Mouse (Mus musculus) hindbrain, embryonic 13.5 days (tissue): ENCODE measurements around the gene Irak1bp1. TPM values are rescaled to one million over a fixed set of nuclear protein-coding genes. Genes with fewer than 3 reads are reported as not detected.

Experiments
- polyA plus RNA-seq: library from polyadenylated mRNA; unstranded; fragments of >200 nt; fragmentation: Nextera tagmentation; extraction: Ambion mirVana; gene quantifications from 2 replicates; pipeline ENCODE4 v1.2.1, GENCODE M21; 2015

The Irak1bp1 gene
- polyA plus RNA-seq, 1 experiment from 2014 or later = 32.9 TPM

Other genes with a start within 250 kb of the Irak1bp1 start
- gene Phip, start 146.0 kb downstream of the Irak1bp1 start, polyA plus RNA-seq = 117 and 119 TPM in 2 replicates